Mouse (Mus musculus) ovary, postnatal 14 days (tissue): ENCODE results near the gene Gfra1.

Experiments used
- DNase-seq: peaks from one replicate; pipeline ENCODE4 v3.0.0; 2022; ENCODE audit warnings: low spot score

The Gfra1 gene

GRCm38 (mm10) chr19:58455496-58456061 lies at the start of gene Gfra1:
Gfra1 (minus strand) TSS chr19:58455909.
- no peak for DNase-seq

DNA sequence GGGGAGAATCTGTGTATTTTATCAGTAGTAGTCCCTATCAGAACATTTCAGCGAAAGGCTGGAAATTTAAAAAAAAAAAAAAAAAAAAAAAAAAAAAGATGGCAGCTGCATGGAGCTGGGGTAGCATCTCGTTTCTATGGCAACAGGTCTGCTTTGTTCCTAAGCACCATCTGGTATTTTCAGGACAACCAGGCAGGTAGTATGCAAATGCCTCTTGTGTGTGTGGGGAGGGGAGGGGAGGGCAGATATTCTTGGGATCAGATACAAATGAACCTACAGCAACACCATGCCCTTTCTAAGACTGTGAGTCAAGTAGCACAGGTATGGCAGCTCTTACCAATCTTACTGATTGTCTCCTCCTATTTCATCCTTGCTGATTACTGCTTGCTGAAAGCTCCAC lies 44.3 kb upstream of the Gfra1 start:
- DNase-seq: no peak

DNA sequence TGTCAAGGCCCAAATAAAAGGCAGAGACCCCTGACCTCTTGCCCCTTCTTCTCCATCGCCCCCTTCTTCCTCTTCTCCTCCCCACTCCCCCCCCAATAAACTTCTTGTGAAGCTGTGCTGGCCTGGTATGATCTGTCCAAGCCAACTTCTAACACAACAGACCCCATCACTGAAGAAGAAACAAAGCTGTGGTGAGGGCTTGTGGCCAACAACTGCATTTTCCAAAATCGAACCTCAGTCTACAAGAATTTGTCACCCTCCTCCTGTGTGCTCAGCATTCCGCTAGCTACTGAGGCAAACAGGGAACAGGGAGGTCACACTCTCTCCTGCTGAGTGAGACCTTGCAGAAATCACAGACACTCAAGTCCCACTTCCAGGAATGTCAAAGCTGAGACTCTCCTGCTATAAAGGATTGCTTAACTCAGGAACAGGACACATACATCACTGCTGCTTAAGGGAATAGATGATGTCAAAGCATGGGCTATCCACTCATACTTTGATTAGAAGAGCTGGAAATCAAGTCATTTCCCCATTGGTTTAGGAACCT lies 43.8 kb upstream of the Gfra1 start:
- DNase-seq: no peak

- DNase-seq: no peak
Measured at GRCm38 (mm10) chr19:58497106-58497505, 41.4 kb upstream of the Gfra1 start.

- DNase-seq: no peak
Measured at GRCm38 (mm10) chr19:58486686-58487085, 31.0 kb upstream of the Gfra1 start.

DNA sequence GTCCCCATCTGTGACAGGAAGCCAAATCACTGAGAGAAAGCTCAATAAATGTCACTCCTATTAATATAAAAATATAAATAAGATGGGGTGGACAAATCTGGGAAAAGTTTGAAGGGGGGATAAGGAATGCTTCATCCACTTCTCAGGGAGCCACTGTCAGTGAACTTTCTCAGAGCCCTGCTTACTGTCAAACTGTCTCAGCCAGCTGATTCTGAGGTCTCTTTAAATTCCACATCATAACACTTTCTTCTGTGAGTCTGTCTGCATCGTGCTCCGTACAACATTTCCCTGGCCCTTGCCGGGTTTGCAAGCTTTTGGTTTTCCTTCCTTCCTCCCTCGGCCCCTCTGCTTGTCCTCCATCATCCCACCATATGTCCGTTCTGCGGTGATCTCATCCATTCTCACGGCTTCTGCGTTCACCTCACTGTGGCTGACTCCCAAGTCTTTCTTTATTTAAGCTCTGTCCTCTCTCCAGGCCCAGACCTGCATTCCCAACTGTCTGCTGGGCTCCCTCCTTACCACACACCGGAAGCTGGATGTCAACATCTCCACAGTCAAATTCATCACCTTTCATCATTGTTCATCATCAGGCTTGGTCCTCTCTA lies 26.8 kb upstream of the Gfra1 start:
- no peak for DNase-seq

- no peak for DNase-seq
Measured at GRCm38 (mm10) chr19:58474251-58474650, 18.5 kb upstream of the Gfra1 start.

- peak; percentile 86 for DNase-seq
Measured at GRCm38 (mm10) chr19:58469421-58469820, 13.7 kb upstream of the Gfra1 start.

- no peak for DNase-seq
Measured at GRCm38 (mm10) chr19:58468331-58468730, 12.6 kb upstream of the Gfra1 start.

DNA sequence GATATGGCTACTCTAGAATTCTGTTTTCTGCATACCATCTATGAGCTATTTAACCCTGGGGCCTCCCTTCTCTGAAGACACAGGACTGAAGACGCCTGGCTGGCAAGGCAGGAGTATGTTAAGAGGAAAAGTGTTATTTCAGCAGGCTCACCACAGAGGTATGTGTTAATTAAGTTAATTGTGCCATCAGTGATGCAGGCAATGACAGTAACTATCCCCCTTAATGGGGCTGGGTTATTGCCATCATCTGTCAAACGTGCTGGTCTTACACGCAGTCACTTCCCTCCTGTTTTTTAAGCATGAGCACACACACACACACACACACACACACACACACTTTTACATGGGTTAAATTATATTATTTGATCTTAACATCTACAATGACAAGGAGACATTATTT lies 8.0 kb upstream of the Gfra1 start:
- no peak for DNase-seq

- DNase-seq: no peak
Measured at GRCm38 (mm10) chr19:58460361-58461022, 4.8 kb upstream of the Gfra1 start.

GRCm38 (mm10) chr19:58456491-58457061 lies 867 bp upstream of the Gfra1 start:
- no peak for DNase-seq

DNA sequence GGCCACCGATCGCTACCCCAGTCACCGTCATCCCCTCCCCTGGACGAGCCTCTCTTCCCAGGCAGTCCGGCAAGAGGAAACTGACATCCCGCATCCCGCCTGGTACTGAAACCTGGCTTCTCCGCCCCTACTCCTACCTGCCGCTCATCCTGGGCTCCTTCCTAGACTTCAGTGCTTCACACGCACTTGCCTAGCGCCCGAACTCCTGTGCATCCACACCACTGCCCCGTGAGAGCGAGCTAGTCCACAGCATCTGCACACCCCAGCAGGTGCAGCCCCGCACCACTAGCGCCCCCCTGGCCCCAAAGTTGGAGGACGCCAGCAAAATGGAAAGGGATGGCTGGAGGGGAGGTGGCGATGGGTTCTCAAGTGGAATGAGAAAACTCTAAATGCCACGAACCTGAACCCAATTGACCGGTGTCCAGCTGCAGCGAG lies 631 bp downstream of the Gfra1 start:
- no peak for DNase-seq

DNA sequence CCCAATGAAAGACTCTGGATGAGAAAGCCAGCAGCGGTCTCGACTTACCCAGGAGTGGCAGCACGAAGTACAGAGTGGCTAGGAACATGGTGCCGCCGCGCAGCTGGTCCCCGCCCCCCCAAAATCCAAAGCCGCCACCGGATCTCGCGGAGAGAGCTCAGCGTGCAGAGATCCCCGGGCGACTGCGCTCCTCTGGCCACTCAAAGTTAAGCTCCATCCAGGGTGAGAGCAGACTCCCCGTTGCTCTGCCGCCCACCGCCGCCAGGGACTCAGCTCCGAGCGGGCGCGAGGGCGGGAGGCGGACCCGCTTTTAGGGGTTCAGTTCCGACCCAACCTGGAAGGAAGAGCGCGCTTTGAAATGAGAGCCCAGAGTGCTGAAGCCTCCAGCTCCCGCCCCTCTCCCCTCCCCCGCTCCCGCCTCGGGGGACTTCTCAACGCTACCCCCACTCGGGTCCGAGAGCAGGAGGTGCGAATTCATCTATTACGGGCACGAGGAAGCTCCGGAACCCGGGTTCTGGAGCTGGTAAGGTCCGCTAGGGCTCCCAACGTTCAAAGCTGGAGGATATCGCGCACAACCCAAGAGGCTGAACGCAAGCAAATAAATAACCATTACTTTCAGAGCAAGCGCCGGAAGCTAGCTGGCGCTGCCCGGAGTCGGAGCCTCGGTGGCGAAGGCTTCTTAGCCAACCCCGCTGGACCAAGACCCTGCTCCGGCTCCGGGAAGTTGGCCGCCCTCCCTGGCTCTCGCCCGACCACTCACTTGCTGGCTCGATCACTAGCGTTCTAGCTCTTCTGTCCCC lies 1.2 kb downstream of the Gfra1 start:
- DNase-seq: peak; percentile 19

- no peak for DNase-seq
Measured at GRCm38 (mm10) chr19:58453581-58453980, 2.1 kb downstream of the Gfra1 start.

- DNase-seq: no peak
Measured at GRCm38 (mm10) chr19:58452941-58453551, 2.7 kb downstream of the Gfra1 start.

- no peak for DNase-seq
Measured at GRCm38 (mm10) chr19:58452178-58452819, 3.4 kb downstream of the Gfra1 start.

DNA sequence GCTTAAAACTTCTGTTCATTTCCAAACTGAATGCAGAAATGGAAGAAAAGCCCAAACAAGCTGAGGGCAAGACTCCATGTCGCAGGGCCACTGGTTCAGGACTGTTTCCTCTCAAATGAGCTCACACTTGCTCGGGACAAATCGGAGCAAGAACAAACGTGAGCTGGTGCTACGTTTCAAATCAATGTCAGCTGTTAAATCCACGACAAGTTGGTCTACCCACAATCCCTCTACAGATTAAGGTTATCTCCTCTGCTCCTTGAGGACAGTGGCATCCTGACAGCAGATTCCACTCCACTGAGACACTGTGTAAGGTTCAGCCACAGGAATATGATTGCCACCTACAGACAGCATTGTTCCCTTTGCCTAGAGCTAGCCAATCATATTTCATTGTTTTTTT lies 4.4 kb downstream of the Gfra1 start:
- no peak for DNase-seq

- no peak for DNase-seq
Measured at GRCm38 (mm10) chr19:58450716-58451115, 5.0 kb downstream of the Gfra1 start.

DNA sequence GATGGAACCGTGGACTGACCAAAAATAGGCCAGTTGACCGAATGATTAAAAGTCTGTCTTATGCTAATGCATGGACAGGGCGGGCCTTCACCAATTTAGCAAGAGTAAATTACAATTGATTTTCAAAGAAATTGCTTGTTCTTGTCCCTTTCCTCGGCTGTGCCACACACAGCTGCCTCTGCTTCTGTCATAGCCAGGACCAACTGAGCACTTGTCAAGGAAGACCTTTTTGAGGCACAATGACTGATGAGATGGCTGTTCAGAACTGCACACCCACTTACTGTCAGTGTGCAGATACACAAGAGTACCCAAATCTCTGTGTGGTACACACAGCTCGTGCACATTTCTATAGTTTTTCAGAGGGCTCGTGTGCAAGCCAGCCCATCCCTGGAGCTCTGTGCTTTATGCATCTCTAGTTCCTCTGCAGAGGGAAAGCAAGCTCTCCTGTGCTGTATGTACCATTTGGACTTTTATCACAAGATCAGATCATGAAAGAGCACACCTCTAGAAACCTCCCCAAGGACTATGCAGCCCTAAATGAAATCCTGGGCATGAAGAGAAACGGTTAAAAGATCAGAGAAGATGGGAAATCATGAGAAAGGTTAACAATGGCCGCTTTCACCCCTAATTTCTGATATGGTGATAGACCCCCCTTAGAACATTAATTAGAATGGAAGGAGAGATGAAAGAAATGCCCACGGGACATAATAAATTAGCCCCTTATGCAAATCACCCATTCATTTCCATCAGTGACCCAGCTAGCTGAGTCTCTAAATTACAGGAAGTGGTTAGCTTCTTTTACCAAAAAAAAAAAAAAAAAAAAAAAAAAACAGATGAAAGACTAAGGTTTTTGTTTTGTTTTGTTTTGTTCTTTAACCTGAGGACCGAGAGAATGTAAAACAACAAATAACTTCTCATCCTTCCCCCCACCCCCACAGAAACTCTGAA lies 12.7 kb downstream of the Gfra1 start:
- DNase-seq: no peak
